Mouse (Mus musculus) bone marrow, adult 2 months (tissue): Measurements from ENCODE around the gene Hoxa4.

Experiments used
- CTCF ChIP-seq: fragments of 200-500 bp; IDR thresholded peaks from 2 replicates; pipeline ENCODE4 v1.5.1; 2011; ENCODE audit warnings: low read length, control low read depth; ENCODE audit not compliant: control insufficient read depth, insufficient read depth
- POLR2A ChIP-seq: fragments of 200-500 bp; IDR thresholded peaks from 2 replicates; pipeline ENCODE4 v1.6.1; 2011; ENCODE audit warnings: low read depth, mild to moderate bottlenecking, control low read depth, low read length, borderline replicate concordance; ENCODE audit not compliant: control insufficient read depth

DNA sequence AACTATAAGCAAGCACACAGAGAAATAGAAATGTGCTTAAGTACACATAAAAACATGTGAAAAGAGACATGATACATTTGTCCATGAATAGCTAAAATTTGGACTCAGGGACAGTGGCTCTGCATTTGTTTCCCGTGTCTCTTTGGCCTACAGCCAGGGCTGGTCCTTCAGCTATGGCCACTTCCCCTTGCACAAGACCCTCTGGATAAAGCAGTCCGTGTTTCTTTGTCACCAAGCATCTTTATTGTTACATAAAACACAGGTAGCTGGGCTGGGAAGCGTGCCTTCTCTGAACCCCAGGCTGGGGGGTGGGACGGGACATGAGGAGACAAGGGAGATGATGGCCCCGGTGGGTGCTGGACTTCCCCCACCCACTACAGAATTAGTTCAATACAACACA is 22.7 kb upstream of the Hoxa4 start:
- TF ChIP-seq CTCF (no peak), POLR2A (no peak)
